In the genomic region with DNA sequence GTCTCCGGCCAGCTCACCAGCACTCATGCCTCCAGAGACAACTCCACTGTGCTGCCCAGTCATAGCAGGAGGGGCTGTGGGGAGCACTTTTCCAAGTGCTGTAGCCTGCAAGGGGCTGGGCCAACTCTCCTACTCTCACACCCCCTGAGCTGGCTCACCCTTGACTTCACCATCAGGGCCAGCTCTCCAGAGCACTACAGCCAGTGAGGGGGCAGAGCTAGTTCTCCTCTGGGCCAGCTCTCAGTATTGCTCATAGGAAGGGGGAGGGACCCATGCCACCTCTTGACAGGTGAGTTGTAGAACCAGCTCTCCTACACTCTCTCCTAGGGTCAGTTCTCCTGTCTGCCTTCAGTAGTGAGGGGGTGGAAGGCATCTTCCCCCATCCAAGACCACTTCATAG, we compare ENCODE assay signal across 21 mouse cellular contexts.
DNase-seq lines count a peak whose midpoint lies in the region; ATAC-seq and TF ChIP-seq lines count a peak whose summit lies in the region.
"Had no signal": no experiment of that assay in that cellular context is flagged by ENCODE, and none has a peak within 500 bp of the region (broad histone marks: within the 10 kb centered on the region; RNA-seq: fewer than 3 reads in every experiment).

No protein-coding gene starts in this region.

- H3K4me1 ChIP-seq in kidney, embryonic 15.5 days: peaks cover 7% of the 10 kb centered on the region; the same call in 1 of the 2 replicates
- H3K4me1 ChIP-seq in lung, embryonic 14.5 days (ENCODE audit: insufficient read depth): 0 out of 2 replicates have a peak, but pooled peaks cover 3% of the 10 kb centered on the region

- DNase-seq in adrenal gland, postnatal 10 days: peak; percentile 41
- DNase-seq in adrenal gland, adult 2 months: no peak
- DNase-seq in kidney, adult 9 months: no peak
- no peak for DNase-seq in lung, embryonic 14.5 days
- DNase-seq in lung, postnatal 36 days: peak; percentile 63
- DNase-seq in adipocyte (ENCODE audit: low spot score): no peak
- DNase-seq: cerebellum, adult 9-10 months; gastrocnemius, adult 2 months; heart, adult 2 months; kidney, adult 2 months; kidney, postnatal 36 days; thymus, postnatal 36 days had no signal

- H3K9ac ChIP-seq in kidney, embryonic 15.5 days: no peak overlapping the region
- no peak overlapping the region for H3K9ac ChIP-seq in lung, embryonic 14.5 days
- H3K9ac ChIP-seq: embryonic facial prominence, embryonic 13.5 days had no signal

- no peak overlapping the region for H3K4me3 ChIP-seq in kidney, embryonic 15.5 days (replicated peaks)
- no peak overlapping the region for H3K4me3 ChIP-seq in lung, embryonic 14.5 days (ENCODE audit: low read depth, low read length)
- H3K4me3 ChIP-seq: embryonic facial prominence, embryonic 13.5 days; gastrocnemius, adult 2 months; heart, adult 2 months; hindbrain, embryonic 10.5 days; midbrain, embryonic 10.5 days had no signal

- H3K27me3 ChIP-seq in kidney, embryonic 15.5 days: no peaks in the 10 kb centered on the region
- no peaks in the 10 kb centered on the region for H3K27me3 ChIP-seq in lung, embryonic 14.5 days (ENCODE audit: insufficient read depth, low read length)
- H3K27me3 ChIP-seq: embryonic facial prominence, embryonic 13.5 days; Patski had no signal

- 0 out of 2 replicates have a peak, but pooled peaks have one; percentile 5 for ATAC-seq in kidney, embryonic 15.5 days (replicated peaks; ENCODE audit: low FRiP score)
- peak; percentile 51; the same call in 1 of the 2 replicates for ATAC-seq in lung, embryonic 14.5 days (ENCODE audit: insufficient read depth)
- no peak for ATAC-seq in erythroblast, adult 5-6 weeks (replicated peaks; ENCODE audit: low FRiP score, poor library complexity, severe bottlenecking)
- ATAC-seq: hindbrain, postnatal 0 days; Patski had no signal

- H3K36me3 ChIP-seq in kidney, embryonic 15.5 days: no peaks in the 10 kb centered on the region
- no peaks in the 10 kb centered on the region for H3K36me3 ChIP-seq in lung, embryonic 14.5 days (ENCODE audit: insufficient read depth)
- H3K36me3 ChIP-seq: embryonic facial prominence, embryonic 13.5 days; hindbrain, embryonic 10.5 days; midbrain, embryonic 10.5 days had no signal

- H3K9me3 ChIP-seq in kidney, embryonic 15.5 days (replicated peaks): no peaks in the 10 kb centered on the region
- H3K9me3 ChIP-seq in lung, embryonic 14.5 days (ENCODE audit: low read depth, low read length): no peaks in the 10 kb centered on the region
- H3K9me3 ChIP-seq: embryonic facial prominence, embryonic 13.5 days; hindbrain, embryonic 10.5 days; midbrain, embryonic 10.5 days had no signal

- H3K27ac ChIP-seq in kidney, embryonic 15.5 days: no peak overlapping the region
- H3K27ac ChIP-seq in lung, embryonic 14.5 days (ENCODE audit: low read depth): no peak overlapping the region
- H3K27ac ChIP-seq: embryonic facial prominence, embryonic 13.5 days; gastrocnemius, adult 2 months; heart, adult 2 months; hindbrain, postnatal 0 days; macrophage; midbrain, embryonic 10.5 days had no signal

- no peak overlapping the region for H3K4me2 ChIP-seq in kidney, embryonic 15.5 days
- H3K4me2 ChIP-seq in lung, embryonic 14.5 days: no peak overlapping the region
- H3K4me2 ChIP-seq: embryonic facial prominence, embryonic 13.5 days; liver, embryonic 11.5 days had no signal

- TF ChIP-seq CTCF in lung, embryonic 14.5 days (IDR thresholded peaks at IDR 0.05; ENCODE audit: low read depth): no peak

- WGBS in kidney, embryonic 15.5 days: 92% methylated on average over 1 of the region's 1 CpGs
- WGBS in lung, embryonic 14.5 days: 81% methylated on average over 1 of the region's 1 CpGs

Comparison
In these comparisons a context has a peak if more than half of its experiments do, and no peak if none do; other contexts are left out.
1. DNase-seq: peak in adrenal gland, postnatal 10 days (single experiment) and lung, postnatal 36 days (single experiment); none in adrenal gland, adult 2 months (single experiment), kidney, adult 9 months (single experiment), lung, embryonic 14.5 days (single experiment) and adipocyte (single experiment).